Mouse (Mus musculus) lung, adult 2 months (tissue): ENCODE measurements around the gene Vmn2r95.
"Not testable (repeated sequence)": the region's sequence is repeated elsewhere in the genome, so short reads cannot be mapped to it uniquely, and the experiment has no call there.

Source experiments
- CTCF ChIP-seq: fragments of 200-500 bp; IDR thresholded peaks from 2 replicates; pipeline ENCODE4 v1.5.1; 2011; ENCODE audit warnings: mild to moderate bottlenecking, low read length, control low read depth; ENCODE audit not compliant: insufficient read depth
- POLR2A ChIP-seq: fragments of 200-500 bp; IDR thresholded peaks from 2 replicates; pipeline ENCODE4 v1.6.1; 2011; ENCODE audit warnings: low read depth, mild to moderate bottlenecking, control low read depth, low read length, borderline replicate concordance; ENCODE audit errors: extremely low read depth

GRCm38 (mm10) chr17:18458126-18458634 lies 34.3 kb downstream of the Vmn2r95 start:
- not testable (repeated sequence) for TF ChIP-seq CTCF, POLR2A
